Mouse (Mus musculus) neural tube, embryonic 14.5 days (tissue): ENCODE data around the gene Abcc1. TPM values are rescaled to one million over a fixed set of nuclear protein-coding genes. Genes with fewer than 3 reads are reported as not detected.

ENCODE experiments used
- ATAC-seq: fragments of 200-750 bp; cut with Nextera tagmentation; 2 replicates; pipeline ENCODE4 v1.8.0; 2017; ENCODE audit warnings: low read depth, mild to moderate bottlenecking, moderate TSS enrichment, moderate library complexity
- H3K27ac ChIP-seq: fragments of 300-500 bp; sonication (generic); 2 replicates; pipeline ENCODE4 v1.5.1; 2014; ENCODE audit warnings: low read depth, mild to moderate bottlenecking, control low read depth, low read length, moderate library complexity, mixed read lengths
- H3K27me3 ChIP-seq: fragments of 300-500 bp; sonication (generic); 2 replicates; pipeline ENCODE4 v1.6.1; 2014; ENCODE audit warnings: low read length; ENCODE audit not compliant: control insufficient read depth, insufficient read depth
- H3K36me3 ChIP-seq: fragments of 300-500 bp; sonication (generic); 2 replicates; pipeline ENCODE4 v1.6.1; 2014; ENCODE audit warnings: low read length, mixed read lengths; ENCODE audit not compliant: control insufficient read depth, insufficient read depth
- H3K4me1 ChIP-seq: fragments of 300-500 bp; sonication (generic); 2 replicates; pipeline ENCODE4 v1.6.1; 2014; ENCODE audit warnings: low read length; ENCODE audit not compliant: control insufficient read depth, insufficient read depth
- H3K4me2 ChIP-seq: fragments of 300-500 bp; sonication (generic); 2 replicates; pipeline ENCODE4 v1.6.1; 2014; ENCODE audit warnings: mild to moderate bottlenecking, low read depth, low read length, control low read depth
- H3K4me3 ChIP-seq: fragments of 300-500 bp; sonication (generic); 2 replicates; pipeline ENCODE4 v1.5.1; 2014; ENCODE audit warnings: low read depth, low read length, control low read depth, mixed read lengths
- H3K9ac ChIP-seq: fragments of 300-500 bp; sonication (generic); replicated peaks from 2 replicates; pipeline ENCODE4 v1.6.1; 2014; ENCODE audit warnings: low read depth, mild to moderate bottlenecking, control low read depth, low read length, mixed read lengths
- H3K9me3 ChIP-seq: fragments of 300-500 bp; sonication (generic); 2 replicates; pipeline ENCODE4 v1.6.1; 2016; ENCODE audit warnings: low read length; ENCODE audit not compliant: control insufficient read depth
- WGBS: fragments of 180-500 bp; shearing (Covaris S2); extraction: QIAGEN DNeasy Blood & Tissue Kit; methylation state at CpG from one replicate; pipeline ENCODE4 v1.1.7; 2014; 5-methylcytosine and 5-hydroxymethylcytosine counted together
- polyA plus RNA-seq: library from polyadenylated mRNA; unstranded; fragments of >200 nt; fragmentation: Nextera tagmentation; extraction: Ambion mirVana; gene quantifications from 2 replicates; pipeline ENCODE4 v1.2.1, GENCODE M21; 2014

The Abcc1 gene
- polyA plus RNA-seq, 1 experiment from 2014 or later: 9.9 TPM

- peaks cover 13% of the 10 kb centered on the region; the same call in 1 of the 2 replicates for H3K36me3 ChIP-seq
These were observed 107.0 kb downstream of the Abcc1 start for GRCm38 (mm10) chr16:14468351-14468750.

GRCm38 (mm10) chr16:14468841-14469240 is 107.5 kb downstream of the Abcc1 start:
- H3K36me3 ChIP-seq: 0 out of 2 replicates have a peak, but pooled peaks cover 13% of the 10 kb centered on the region
- no peaks in the 10 kb centered on the region for H3K9me3 ChIP-seq
- ATAC-seq: no peak
- H3K9ac ChIP-seq: no peak overlapping the region
- no peaks in the 10 kb centered on the region for H3K4me1 ChIP-seq
- H3K27me3 ChIP-seq: no peaks in the 10 kb centered on the region
- H3K4me2 ChIP-seq: no peak overlapping the region
- 90% methylated on average over 5 of the region's 5 CpGs for WGBS
- no peak overlapping the region for H3K4me3 ChIP-seq
- H3K27ac ChIP-seq: no peak overlapping the region

More at GRCm38 (mm10) chr16:14468351-14468750, 107.0 kb downstream of the Abcc1 start:
- Histone ChIP-seq H3K4me2 (no peak overlapping the region), H3K4me1 (no peaks in the 10 kb centered on the region), H3K9me3 (no peaks in the 10 kb centered on the region), H3K4me3 (no peak overlapping the region), H3K27me3 (no peaks in the 10 kb centered on the region), H3K9ac (no peak overlapping the region), H3K27ac (no peak overlapping the region)
- no peak for ATAC-seq
- 93% methylated on average over 2 of the region's 2 CpGs for WGBS

DNA sequence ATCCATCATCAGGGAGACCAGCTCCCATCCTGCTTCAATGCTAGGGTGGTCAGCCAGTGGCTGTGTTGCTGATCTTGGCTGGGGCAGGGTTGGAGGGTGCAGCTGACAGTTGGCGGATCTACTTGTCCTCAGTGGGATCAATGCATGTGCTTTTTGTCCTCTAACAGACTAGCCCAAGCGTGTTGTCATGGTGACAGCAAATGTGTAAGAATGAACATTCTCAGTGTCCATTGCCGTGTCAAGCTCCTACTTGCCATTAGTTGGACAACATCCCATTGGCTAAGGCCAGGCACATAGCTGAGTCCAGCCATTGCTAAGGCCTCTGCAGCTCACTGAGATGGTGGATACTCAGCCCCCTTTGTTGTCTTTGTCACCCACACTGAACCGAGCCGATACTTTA is 110.8 kb downstream of the Abcc1 start:
- Histone ChIP-seq H3K4me3 (no peak overlapping the region), H3K4me2 (no peak overlapping the region), H3K27ac (no peak overlapping the region), H3K9me3 (no peaks in the 10 kb centered on the region), H3K36me3 (0 out of 2 replicates have a peak, but pooled peaks cover 10% of the 10 kb centered on the region), H3K27me3 (no peaks in the 10 kb centered on the region), H3K4me1 (no peaks in the 10 kb centered on the region), H3K9ac (no peak overlapping the region)
- ATAC-seq: no peak
- WGBS: 80% methylated on average over 5 of the region's 5 CpGs

GRCm38 (mm10) chr16:14473686-14474085 is 112.3 kb downstream of the Abcc1 start:
- no peak overlapping the region for H3K9ac ChIP-seq
- no peaks in the 10 kb centered on the region for H3K27me3 ChIP-seq
- 94% methylated on average over 7 of the region's 7 CpGs for WGBS
- ATAC-seq: no peak
- H3K4me2 ChIP-seq: no peak overlapping the region
- no peak overlapping the region for H3K27ac ChIP-seq
- H3K4me3 ChIP-seq: no peak overlapping the region
- H3K4me1 ChIP-seq: no peaks in the 10 kb centered on the region
- H3K9me3 ChIP-seq: no peaks in the 10 kb centered on the region
- 0 out of 2 replicates have a peak, but pooled peaks cover 10% of the 10 kb centered on the region for H3K36me3 ChIP-seq

DNA sequence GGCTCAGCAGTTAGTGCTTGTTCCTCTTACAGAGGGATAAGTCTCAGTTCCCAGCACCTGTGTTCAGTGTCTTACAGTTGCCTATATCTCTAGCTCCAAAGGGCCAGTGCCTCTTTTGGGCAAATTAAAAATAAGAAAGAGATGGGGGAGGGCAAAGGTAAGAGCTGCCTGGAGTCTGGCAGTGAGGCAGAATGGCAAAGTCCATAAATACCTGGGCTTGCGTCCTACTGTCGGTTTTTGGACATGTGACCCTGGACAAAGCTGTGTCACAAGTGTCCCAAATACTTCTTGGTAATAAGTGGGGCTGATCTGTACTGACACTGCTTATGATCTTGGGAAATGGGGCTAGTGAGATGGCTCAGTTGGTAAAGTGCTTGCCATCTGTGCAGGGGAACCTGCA is 113.6 kb downstream of the Abcc1 start:
- Histone ChIP-seq H3K4me2 (no peak overlapping the region), H3K4me1 (no peaks in the 10 kb centered on the region), H3K4me3 (no peak overlapping the region), H3K9ac (no peak overlapping the region), H3K9me3 (no peaks in the 10 kb centered on the region), H3K36me3 (0 out of 2 replicates have a peak, but pooled peaks cover 10% of the 10 kb centered on the region), H3K27ac (no peak overlapping the region), H3K27me3 (no peaks in the 10 kb centered on the region)
- ATAC-seq: no peak
- WGBS: 95% methylated on average over 2 of the region's 2 CpGs

GRCm38 (mm10) chr16:14476056-14476455 is 114.7 kb downstream of the Abcc1 start:
- Histone ChIP-seq H3K27ac (no peak overlapping the region), H3K4me2 (no peak overlapping the region), H3K4me3 (no peak overlapping the region), H3K27me3 (no peaks in the 10 kb centered on the region), H3K9me3 (no peaks in the 10 kb centered on the region), H3K36me3 (0 out of 2 replicates have a peak, but pooled peaks cover 6% of the 10 kb centered on the region), H3K9ac (no peak overlapping the region), H3K4me1 (no peaks in the 10 kb centered on the region)
- no peak for ATAC-seq
- WGBS: 83% methylated on average over 8 of the region's 8 CpGs

GRCm38 (mm10) chr16:14476701-14477400 is 115.5 kb downstream of the Abcc1 start:
- H3K4me1 ChIP-seq: no peaks in the 10 kb centered on the region
- H3K9ac ChIP-seq: no peak overlapping the region
- H3K36me3 ChIP-seq: 0 out of 2 replicates have a peak, but pooled peaks cover 6% of the 10 kb centered on the region
- ATAC-seq: no peak
- H3K27ac ChIP-seq: no peak overlapping the region
- no peak overlapping the region for H3K4me2 ChIP-seq
- no peaks in the 10 kb centered on the region for H3K9me3 ChIP-seq
- H3K27me3 ChIP-seq: no peaks in the 10 kb centered on the region
- no peak overlapping the region for H3K4me3 ChIP-seq
- WGBS: 93% methylated on average over 9 of the region's 9 CpGs

DNA sequence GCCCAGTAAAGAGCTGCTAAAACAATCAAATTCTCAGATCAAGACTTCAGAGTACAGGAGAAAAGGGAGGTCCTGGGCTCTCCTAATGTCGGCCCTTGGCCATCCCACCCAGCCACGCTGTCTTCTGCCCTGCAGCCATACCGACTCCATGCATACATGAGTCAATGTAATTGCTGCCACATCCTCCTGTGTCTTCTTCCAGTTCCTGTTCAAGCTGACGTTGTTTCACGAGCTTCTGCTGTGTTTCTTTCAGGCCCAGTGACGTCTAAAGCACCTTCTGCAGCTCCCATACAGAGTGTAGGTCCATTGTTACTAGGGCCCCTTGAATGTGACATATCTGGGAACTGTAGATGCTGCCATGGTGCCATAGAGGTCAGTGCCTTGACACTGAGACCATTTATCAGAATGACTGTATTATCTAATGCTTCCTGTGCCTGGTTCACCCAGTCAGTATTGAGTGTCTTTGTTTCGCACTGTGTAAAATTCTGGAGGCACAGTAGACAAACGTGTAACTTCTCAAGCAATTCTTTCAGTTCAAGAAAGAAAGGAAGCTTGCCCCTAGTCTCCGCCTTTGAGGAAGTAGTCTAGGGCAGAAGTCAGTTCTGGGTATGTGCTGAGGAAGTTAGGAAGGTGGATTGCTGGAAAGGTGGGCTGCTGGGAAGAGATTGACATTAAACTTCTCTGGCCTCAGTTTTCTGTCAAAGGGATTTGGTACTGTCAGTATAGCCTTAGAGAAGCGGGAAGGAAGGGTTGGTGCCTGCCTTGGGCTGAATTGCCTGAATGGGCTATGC is 116.3 kb downstream of the Abcc1 start:
- H3K4me1 ChIP-seq: no peaks in the 10 kb centered on the region
- no peak overlapping the region for H3K9ac ChIP-seq
- no peaks in the 10 kb centered on the region for H3K27me3 ChIP-seq
- ATAC-seq: no peak
- H3K9me3 ChIP-seq: no peaks in the 10 kb centered on the region
- WGBS: 67% methylated on average over 10 of the region's 10 CpGs
- H3K27ac ChIP-seq: no peak overlapping the region
- no peak overlapping the region for H3K4me2 ChIP-seq
- 0 out of 2 replicates have a peak, but pooled peaks cover 2% of the 10 kb centered on the region for H3K36me3 ChIP-seq
- H3K4me3 ChIP-seq: no peak overlapping the region

GRCm38 (mm10) chr16:14479641-14480040 is 118.3 kb downstream of the Abcc1 start:
- no peak overlapping the region for H3K4me3 ChIP-seq
- no peaks in the 10 kb centered on the region for H3K36me3 ChIP-seq
- no peaks in the 10 kb centered on the region for H3K27me3 ChIP-seq
- ATAC-seq: no peak
- no peaks in the 10 kb centered on the region for H3K9me3 ChIP-seq
- 100% methylated on average over 2 of the region's 2 CpGs for WGBS
- no peak overlapping the region for H3K27ac ChIP-seq
- no peak overlapping the region for H3K9ac ChIP-seq
- H3K4me1 ChIP-seq: no peaks in the 10 kb centered on the region
- no peak overlapping the region for H3K4me2 ChIP-seq
